In the genomic region with DNA sequence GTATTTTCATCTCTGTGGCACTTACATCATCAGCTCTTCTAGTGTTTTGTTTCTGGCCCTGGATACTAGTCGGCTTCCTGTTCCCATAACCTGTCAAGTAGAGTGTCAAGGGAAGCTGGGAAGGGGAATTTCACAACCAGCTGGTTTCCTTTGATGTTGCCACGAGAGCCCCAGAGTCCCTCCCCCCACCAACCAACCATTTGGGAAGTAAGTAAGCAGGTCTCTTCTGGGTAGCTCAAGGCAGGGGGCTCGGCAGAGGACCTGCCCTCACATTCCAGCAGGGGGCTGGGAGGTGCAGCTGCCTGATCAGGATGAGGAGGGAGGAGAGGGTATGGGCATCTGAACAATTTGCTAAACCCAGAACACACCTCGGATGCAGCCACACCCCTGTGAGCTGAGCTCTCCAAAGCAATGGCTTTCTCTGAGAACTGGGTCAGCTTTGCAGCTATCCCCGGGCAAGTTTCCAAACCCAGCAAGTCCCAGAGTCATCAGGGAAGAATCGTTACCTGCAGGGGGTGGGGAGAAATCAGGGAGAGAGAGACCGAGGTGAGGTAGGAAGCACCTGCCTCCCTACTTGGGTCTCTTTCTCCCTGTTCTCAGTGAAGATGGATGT, we compare ENCODE assay signal across 8 mouse cellular contexts. TPM values are rescaled to one million over a fixed set of nuclear protein-coding genes. Genes with fewer than 3 reads are reported as not detected.
DNase-seq lines count a peak whose midpoint lies in the region; ATAC-seq and TF ChIP-seq lines count a peak whose summit lies in the region.
"Had no signal": no experiment of that assay in that cellular context is flagged by ENCODE, and none has a peak within 500 bp of the region (broad histone marks: within the 10 kb centered on the region; RNA-seq: fewer than 3 reads in every experiment).

No protein-coding gene starts in this region.

- TF ChIP-seq CTCF in stomach, postnatal 0 days (IDR thresholded peaks at IDR 0.05; ENCODE audit: low read depth): no peak; the same call in 1 of the 2 replicates

- H3K4me3 ChIP-seq in embryonic facial prominence, embryonic 15.5 days (replicated peaks): no peak overlapping the region
- H3K4me3 ChIP-seq in limb, embryonic 10.5 days: peak overlapping the region; percentile 16; the same call in 1 of the 2 replicates
- no peak overlapping the region for H3K4me3 ChIP-seq in stomach, postnatal 0 days (ENCODE audit: low read depth, low read length)
- H3K4me3 ChIP-seq: neural tube, embryonic 13.5 days had no signal

- no peak overlapping the region for H3K9ac ChIP-seq in embryonic facial prominence, embryonic 15.5 days
- H3K9ac ChIP-seq in stomach, postnatal 0 days (ENCODE audit: low read length): 0 out of 2 replicates have a peak overlapping the region, but pooled peaks have one; percentile 31

- DNase-seq in 3134 (ENCODE audit: extremely low read depth, insufficient read length, low spot score): peak; percentile 74
- DNase-seq in 416B (ENCODE audit: low read depth): peak; percentile 5
- DNase-seq in limb, embryonic 10.5 days (ENCODE audit: low spot score): peak; percentile 52
- DNase-seq in stomach, postnatal 0 days (ENCODE audit: low spot score): no peak
- no peak for DNase-seq in B cell, adult 2 months
- DNase-seq in spleen, adult 12 weeks (ENCODE audit: low spot score): no peak

- H3K27ac ChIP-seq in embryonic facial prominence, embryonic 15.5 days (replicated peaks): peak overlapping the region; percentile 58
- peak overlapping the region; percentile 50 for H3K27ac ChIP-seq in limb, embryonic 10.5 days
- 0 out of 2 replicates have a peak overlapping the region, but pooled peaks have one; percentile 40 for H3K27ac ChIP-seq in stomach, postnatal 0 days (replicated peaks)
- H3K27ac ChIP-seq: neural tube, embryonic 13.5 days had no signal

- H3K9me3 ChIP-seq in embryonic facial prominence, embryonic 15.5 days (replicated peaks): no peaks in the 10 kb centered on the region
- H3K9me3 ChIP-seq in limb, embryonic 10.5 days (replicated peaks): no peaks in the 10 kb centered on the region
- H3K9me3 ChIP-seq in stomach, postnatal 0 days (ENCODE audit: control insufficient read depth, low read length): no peaks in the 10 kb centered on the region
- H3K9me3 ChIP-seq: neural tube, embryonic 13.5 days had no signal

- ATAC-seq in embryonic facial prominence, embryonic 15.5 days (ENCODE audit: insufficient number of reproducible peaks, low FRiP score, low TSS enrichment, low read depth): no peak
- ATAC-seq in stomach, postnatal 0 days (ENCODE audit: low FRiP score, low TSS enrichment): no peak

- 4% methylated on average over 7 of the region's 7 CpGs for WGBS in embryonic facial prominence, embryonic 15.5 days
- WGBS in limb, embryonic 10.5 days: 2% methylated on average over 7 of the region's 7 CpGs
- 13% methylated on average over 7 of the region's 7 CpGs for WGBS in stomach, postnatal 0 days

- no peak for TF ChIP-seq EP300 in stomach, postnatal 0 days (optimal IDR thresholded peaks at IDR 0.05)

- H3K36me3 ChIP-seq in embryonic facial prominence, embryonic 15.5 days: no peaks in the 10 kb centered on the region
- H3K36me3 ChIP-seq in limb, embryonic 10.5 days: peaks cover 3% of the 10 kb centered on the region
- H3K36me3 ChIP-seq in stomach, postnatal 0 days (ENCODE audit: control insufficient read depth, insufficient read depth, low read length): no peaks in the 10 kb centered on the region

- no peaks in the 10 kb centered on the region for H3K27me3 ChIP-seq in embryonic facial prominence, embryonic 15.5 days
- H3K27me3 ChIP-seq in limb, embryonic 10.5 days (ENCODE audit: low read depth, poor library complexity, severe bottlenecking): 0 out of 2 replicates have a peak, but pooled peaks cover 6% of the 10 kb centered on the region
- H3K27me3 ChIP-seq in stomach, postnatal 0 days (ENCODE audit: control insufficient read depth, insufficient read depth, low read length): no peaks in the 10 kb centered on the region
- H3K27me3 ChIP-seq: neural tube, embryonic 13.5 days had no signal

- H3K4me2 ChIP-seq in embryonic facial prominence, embryonic 15.5 days (replicated peaks): no peak overlapping the region
- 0 out of 2 replicates have a peak overlapping the region, but pooled peaks have one; percentile 17 for H3K4me2 ChIP-seq in stomach, postnatal 0 days (replicated peaks; ENCODE audit: low read depth)
- H3K4me2 ChIP-seq: neural tube, embryonic 13.5 days had no signal

- peaks cover 55% of the 10 kb centered on the region for H3K4me1 ChIP-seq in embryonic facial prominence, embryonic 15.5 days
- peaks cover 63% of the 10 kb centered on the region for H3K4me1 ChIP-seq in limb, embryonic 10.5 days
- H3K4me1 ChIP-seq in stomach, postnatal 0 days (replicated peaks; ENCODE audit: control insufficient read depth, insufficient read depth): no peaks in the 10 kb centered on the region; the same call in 1 of the 2 replicates

RNA-seq across cellular contexts. Expression of a gene that starts 1.5 kb away (rescaled TPM):
- 53.6 and 53.7 TPM in 2 replicates for polyA plus RNA-seq in embryonic facial prominence, embryonic 15.5 days (2015; fragmentation: Nextera tagmentation; extraction: Ambion mirVana)
- polyA plus RNA-seq in limb, embryonic 10.5 days (2016; fragmentation: Nextera tagmentation; extraction: Ambion mirVana): 41.6 and 49.1 TPM in 2 replicates
- 18.6 and 22.7 TPM in 2 replicates for polyA plus RNA-seq in stomach, postnatal 0 days (2015; fragmentation: Nextera tagmentation; extraction: Ambion mirVana)

Comparison
In these comparisons a context has a peak if more than half of its experiments do, and no peak if none do; other contexts are left out.
1. DNase-seq: peak in 3134 (single experiment), 416B (single experiment) and limb, embryonic 10.5 days (single experiment); none in stomach, postnatal 0 days (single experiment), B cell, adult 2 months (0 of 2) and spleen, adult 12 weeks (single experiment).
2. Peak in every context shown above with its lines, with median percentiles within 50 percentile points of each other: H3K27ac ChIP-seq.